Mouse (Mus musculus): ENCODE measurements around the gene Kcnc2. TPM values are rescaled to one million over a fixed set of nuclear protein-coding genes. Genes with fewer than 3 reads are reported as not detected.

Kcnc2 gene
- polyA plus RNA-seq, 1 experiment from 2014 or later, result 0.51 TPM

GRCm38 (mm10) chr10:112485819-112486218 lies 214.9 kb downstream of the Kcnc2 start:
- H3K36me3 ChIP-seq, result no peaks in the 10 kb centered on the region
- no peak overlapping the region for H3K27ac ChIP-seq
- H3K4me1 ChIP-seq, result no peaks in the 10 kb centered on the region
- no peak overlapping the region for H3K4me2 ChIP-seq
- ATAC-seq (ENCODE audit: insufficient number of reproducible peaks, low FRiP score, low TSS enrichment, low read depth), result no peak
- no peak overlapping the region for H3K9ac ChIP-seq
- no peak overlapping the region for H3K4me3 ChIP-seq
- H3K27me3 ChIP-seq, result no peaks in the 10 kb centered on the region
- H3K9me3 ChIP-seq, result no peaks in the 10 kb centered on the region

DNA sequence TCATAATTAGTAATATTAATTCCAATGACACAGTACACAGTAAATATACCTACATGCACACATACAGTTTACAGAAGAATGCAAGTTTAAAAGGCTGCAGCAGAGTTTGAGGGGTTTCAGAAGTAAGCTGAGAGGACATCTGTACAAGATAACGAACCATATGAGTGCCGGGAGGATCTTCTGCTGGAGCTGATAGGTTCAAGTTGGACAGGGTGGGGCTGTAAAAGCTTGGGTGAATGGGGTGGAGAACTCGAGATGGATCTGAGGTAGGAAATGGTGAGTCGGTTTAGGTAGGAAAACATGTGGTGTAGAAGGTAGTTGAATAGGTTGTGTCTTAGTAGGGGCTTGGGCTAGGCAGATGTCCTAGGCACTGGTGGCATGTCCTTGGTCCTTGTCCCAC lies 217.8 kb downstream of the Kcnc2 start:
- no peak for ATAC-seq (ENCODE audit: insufficient number of reproducible peaks, low FRiP score, low TSS enrichment, low read depth)
- Histone ChIP-seq H3K9ac (no peak overlapping the region), H3K27me3 (no peaks in the 10 kb centered on the region), H3K4me1 (no peaks in the 10 kb centered on the region), H3K36me3 (no peaks in the 10 kb centered on the region), H3K4me2 (no peak overlapping the region), H3K4me3 (no peak overlapping the region), H3K9me3 (no peaks in the 10 kb centered on the region), H3K27ac (no peak overlapping the region)
- whole genome bisulfite sequencing, result 79% methylated on average over 4 of the region's 4 CpGs

Other genes with a start within 250 kb of the Kcnc2 start
- gene Glipr1l1, start 210.9 kb upstream of the Kcnc2 start, polyA plus RNA-seq (2015; fragmentation: Nextera tagmentation; extraction: Ambion mirVana), result not detected in 2 replicates
- gene Glipr1l2, start 187.8 kb upstream of the Kcnc2 start, polyA plus RNA-seq (2015; fragmentation: Nextera tagmentation; extraction: Ambion mirVana), result not detected in 2 replicates
- gene Glipr1l3, start 110.8 kb upstream of the Kcnc2 start, polyA plus RNA-seq (2015; fragmentation: Nextera tagmentation; extraction: Ambion mirVana), result not detected in 2 replicates
- gene Caps2, start 107.5 kb upstream of the Kcnc2 start, polyA plus RNA-seq (2015; fragmentation: Nextera tagmentation; extraction: Ambion mirVana), result 0.24 and 0.26 TPM in 2 replicates

All from limb, embryonic 15.5 days (tissue).